Mouse (Mus musculus) heart, postnatal 0 days (tissue): ENCODE results near the gene Ssmem1. TPM values are rescaled to one million over a fixed set of nuclear protein-coding genes. Genes with fewer than 3 reads are reported as not detected.

Source experiments
- ATAC-seq: fragments of 200-750 bp; cut with Nextera tagmentation; 2 replicates; pipeline ENCODE4 v1.8.0; 2017; ENCODE audit warnings: low read depth, moderate number of reproducible peaks, moderate library complexity; ENCODE audit not compliant: insufficient read depth
- DNase-seq: peaks from one replicate; pipeline ENCODE4 v3.0.0-alpha.2; 2016; ENCODE audit warnings: low spot score
- H3K27ac ChIP-seq: fragments of 300-500 bp; sonication (generic); 2 replicates; pipeline ENCODE4 v1.5.1; 2014; ENCODE audit warnings: low read depth, mild to moderate bottlenecking
- H3K27me3 ChIP-seq: fragments of 300-500 bp; sonication (generic); 2 replicates; pipeline ENCODE4 v1.6.1; 2014; ENCODE audit warnings: low read length, mixed read lengths; ENCODE audit not compliant: control insufficient read depth, insufficient read depth
- H3K36me3 ChIP-seq: fragments of 300-500 bp; sonication (generic); replicated peaks from 2 replicates; pipeline ENCODE4 v1.6.1; 2014; ENCODE audit warnings: low read length, mixed read lengths; ENCODE audit not compliant: control insufficient read depth, insufficient read depth
- H3K4me1 ChIP-seq: fragments of 300-500 bp; sonication (generic); 2 replicates; pipeline ENCODE4 v1.6.1; 2014; ENCODE audit warnings: antibody characterized with exemption; ENCODE audit not compliant: control insufficient read depth, insufficient read depth
- H3K4me2 ChIP-seq: fragments of 300-500 bp; sonication (generic); 2 replicates; pipeline ENCODE4 v1.6.1; 2014; ENCODE audit warnings: low read depth, mild to moderate bottlenecking, low read length, moderate library complexity
- H3K4me3 ChIP-seq: fragments of 300-500 bp; sonication (generic); 2 replicates; pipeline ENCODE4 v1.5.1; 2014; ENCODE audit warnings: low read depth, low read length
- H3K9ac ChIP-seq: fragments of 300-500 bp; sonication (generic); replicated peaks from 2 replicates; pipeline ENCODE4 v1.6.1; 2014; ENCODE audit warnings: low read depth, low read length, mixed read lengths
- H3K9me3 ChIP-seq: fragments of 300-500 bp; sonication (generic); replicated peaks from 2 replicates; pipeline ENCODE4 v1.6.1; 2016; ENCODE audit warnings: low read length; ENCODE audit not compliant: control insufficient read depth
- CTCF ChIP-seq: IDR thresholded peaks from 2 replicates; pipeline ENCODE4 v1.5.1; 2016; ENCODE audit warnings: antibody characterized with exemption, control low read depth, low read depth
- EP300 ChIP-seq: IDR thresholded peaks from 2 replicates; pipeline ENCODE4 v1.6.1; 2016; ENCODE audit warnings: antibody characterized with exemption, low read depth
- WGBS: fragments of 180-500 bp; shearing (Covaris S2); extraction: QIAGEN DNeasy Blood & Tissue Kit; methylation state at CpG from one replicate; pipeline ENCODE4 v1.1.7; 2014; 5-methylcytosine and 5-hydroxymethylcytosine counted together
- polyA plus RNA-seq: library from polyadenylated mRNA; unstranded; fragments of >200 nt; fragmentation: Nextera tagmentation; extraction: Ambion mirVana; gene quantifications from 2 replicates; pipeline ENCODE4 v1.2.1, GENCODE M21; 2015
- total RNA-seq: library from RNA; depleted of rRNA; stranded (reverse); fragments of >200 nt; gene quantifications from 2 replicates; pipeline ENCODE4 v1.2.3, GENCODE M21; 2014; ENCODE audit warnings: low replicate concordance

Gene Ssmem1
- total and polyA plus RNA-seq, 2 experiments from 2014 or later = 0.08 TPM; not detected in 1

DNA sequence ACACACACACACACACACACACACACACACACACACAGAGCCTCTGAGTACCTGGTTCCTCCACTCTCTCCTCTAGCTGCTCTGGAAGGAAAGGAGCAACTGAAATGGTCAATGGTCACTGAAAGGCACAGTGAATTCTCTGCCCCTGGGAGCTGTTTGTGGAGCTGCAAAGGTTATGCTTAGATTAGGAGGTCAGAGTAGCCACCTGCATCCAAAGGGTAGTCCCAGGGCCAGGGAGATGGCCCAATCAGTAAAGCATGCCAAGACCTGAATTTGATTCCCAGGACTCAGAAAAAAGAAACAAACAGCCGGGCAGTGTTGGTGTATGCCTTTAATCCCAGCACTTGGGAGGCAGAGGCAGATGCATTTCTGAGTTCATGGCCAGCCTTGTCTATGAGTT, 41.6 kb upstream of the Ssmem1 start:
- TF ChIP-seq EP300 (no peak), CTCF (no peak)
- no peaks in the 10 kb centered on the region for H3K9me3 ChIP-seq
- H3K4me3 ChIP-seq = no peak overlapping the region
- no peaks in the 10 kb centered on the region for H3K27me3 ChIP-seq
- H3K36me3 ChIP-seq = no peaks in the 10 kb centered on the region
- no peak overlapping the region for H3K4me2 ChIP-seq
- ATAC-seq (no peak), DNase-seq (no peak)
- H3K27ac ChIP-seq = no peak overlapping the region
- H3K4me1 ChIP-seq = 0 out of 2 replicates have a peak, but pooled peaks cover 6% of the 10 kb centered on the region
- H3K9ac ChIP-seq = no peak overlapping the region
- WGBS = 95% methylated on average over 1 of the region's 1 CpGs

DNA sequence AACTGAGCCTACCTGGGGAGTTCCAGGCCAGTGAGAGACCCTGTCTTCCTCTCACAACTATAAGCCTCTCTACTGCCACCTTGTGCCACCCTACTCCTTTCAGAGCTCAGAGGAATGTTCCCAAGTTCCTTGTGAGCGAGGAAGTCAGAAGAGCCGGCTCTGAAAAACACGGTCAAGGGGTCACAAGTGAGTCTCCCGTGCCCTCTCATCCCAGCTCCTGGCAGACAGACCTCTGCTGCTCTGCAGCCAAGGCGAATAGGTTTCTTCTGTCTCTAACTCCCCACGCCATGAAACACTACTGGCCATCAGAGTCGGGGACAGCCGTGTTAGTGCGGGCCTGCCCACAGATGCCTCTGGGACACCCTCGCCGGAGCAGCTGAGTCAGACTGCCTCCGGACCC, 41.0 kb upstream of the Ssmem1 start:
- no peak; the same call in 1 of the 2 replicates for ATAC-seq
- TF ChIP-seq EP300 = no peak
- TF ChIP-seq CTCF = peak; percentile 56
- Histone ChIP-seq H3K4me2 (peak overlapping the region; percentile 32; the same call in 1 of the 2 replicates), H3K9ac (no peak overlapping the region), H3K9me3 (no peaks in the 10 kb centered on the region), H3K27me3 (no peaks in the 10 kb centered on the region), H3K36me3 (no peaks in the 10 kb centered on the region), H3K4me3 (no peak overlapping the region), H3K27ac (no peak overlapping the region), H3K4me1 (0 out of 2 replicates have a peak, but pooled peaks cover 6% of the 10 kb centered on the region)
- DNase-seq = peak; percentile 75
- WGBS = 51% methylated on average over 12 of the region's 12 CpGs

DNA sequence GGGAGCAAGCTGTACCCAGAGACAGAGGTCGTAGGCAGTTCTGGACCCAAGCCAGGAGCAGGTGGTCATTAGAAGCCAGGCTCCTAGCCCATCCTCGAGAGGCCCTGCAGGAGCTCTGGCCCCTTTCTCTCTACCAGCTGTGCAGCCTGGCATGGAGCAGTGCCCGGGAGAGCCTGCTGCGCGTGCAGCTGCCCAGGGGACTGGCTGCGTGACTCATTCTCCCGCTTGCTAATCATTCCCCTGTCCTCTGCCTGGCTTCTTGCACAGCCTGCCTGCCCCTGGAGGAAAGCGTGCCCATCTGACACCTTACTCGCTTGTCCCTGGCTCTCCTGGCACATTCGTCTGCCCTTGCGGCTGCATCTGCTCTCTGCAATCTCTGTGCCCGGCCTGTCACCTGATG, 40.3 kb upstream of the Ssmem1 start:
- H3K27me3 ChIP-seq = no peaks in the 10 kb centered on the region
- no peak overlapping the region for H3K4me3 ChIP-seq
- H3K9ac ChIP-seq = no peak overlapping the region
- H3K4me2 ChIP-seq = no peak overlapping the region
- no peaks in the 10 kb centered on the region for H3K9me3 ChIP-seq
- DNase-seq (no peak), ATAC-seq (no peak)
- TF ChIP-seq CTCF = no peak
- TF ChIP-seq EP300 = no peak
- no peak overlapping the region for H3K27ac ChIP-seq
- H3K4me1 ChIP-seq = 0 out of 2 replicates have a peak, but pooled peaks cover 6% of the 10 kb centered on the region
- H3K36me3 ChIP-seq = no peaks in the 10 kb centered on the region
- 64% methylated on average over 12 of the region's 12 CpGs for whole genome bisulfite sequencing

DNA sequence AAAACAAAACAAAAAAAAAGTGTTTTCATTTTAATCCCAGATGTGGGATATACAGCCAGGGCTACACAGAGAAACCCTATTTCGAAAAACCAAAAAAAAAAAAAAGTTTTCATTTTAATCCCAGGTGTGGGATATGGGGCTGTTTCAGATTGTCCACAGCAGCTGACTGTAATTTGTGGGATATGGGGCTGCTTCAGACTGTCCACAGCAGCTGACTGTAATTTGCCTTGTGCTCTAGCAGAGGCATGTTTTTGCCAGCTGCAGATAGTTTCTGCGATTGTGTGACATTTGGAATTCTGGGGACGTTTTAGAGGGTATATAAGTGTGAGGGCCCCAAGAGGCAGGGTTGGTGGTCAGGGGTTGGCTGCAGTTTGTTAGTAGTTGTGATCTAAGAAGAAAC, 37.9 kb upstream of the Ssmem1 start:
- DNase-seq (no peak), ATAC-seq (no peak)
- no peak overlapping the region for H3K27ac ChIP-seq
- H3K4me2 ChIP-seq = no peak overlapping the region
- no peak overlapping the region for H3K9ac ChIP-seq
- 0 out of 2 replicates have a peak, but pooled peaks cover 6% of the 10 kb centered on the region for H3K4me1 ChIP-seq
- H3K36me3 ChIP-seq = no peaks in the 10 kb centered on the region
- no peaks in the 10 kb centered on the region for H3K9me3 ChIP-seq
- 70% methylated on average over 3 of the region's 3 CpGs for WGBS
- no peak overlapping the region for H3K4me3 ChIP-seq
- no peak for TF ChIP-seq CTCF
- TF ChIP-seq EP300 = no peak
- no peaks in the 10 kb centered on the region for H3K27me3 ChIP-seq

DNA sequence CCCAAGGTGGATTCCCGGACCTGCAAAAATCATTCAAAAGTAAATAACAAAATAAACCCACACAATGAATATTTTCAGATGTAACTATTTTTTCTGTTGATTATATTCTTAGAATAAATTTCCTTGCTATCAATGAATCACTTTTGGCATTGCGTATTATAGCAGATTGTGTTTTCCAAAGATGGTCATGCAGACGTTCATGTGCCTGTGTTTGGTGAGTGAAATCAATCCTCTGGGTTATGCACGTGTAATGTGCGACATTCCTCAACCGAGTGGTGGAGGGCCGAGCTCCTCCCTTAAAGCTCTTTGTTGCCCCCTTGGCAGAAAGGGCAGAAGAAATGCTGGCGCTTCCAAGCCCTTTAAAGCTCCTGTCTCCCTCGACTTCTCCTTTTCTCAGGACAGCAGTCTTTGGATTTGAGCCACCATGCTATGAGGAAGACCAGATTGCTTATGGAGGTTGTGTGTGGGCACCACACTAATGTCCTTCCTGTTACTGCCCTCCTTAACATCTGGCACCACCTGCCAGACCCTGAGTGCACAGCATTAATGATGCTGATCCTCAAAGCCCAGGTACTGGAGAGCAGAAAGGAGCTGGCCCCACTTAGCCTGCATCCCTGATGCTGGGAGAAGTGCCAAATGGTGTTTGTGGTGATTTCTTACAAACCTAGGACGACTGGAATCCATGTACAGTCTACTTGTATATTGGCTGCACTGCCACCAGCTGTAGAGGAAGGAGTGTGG, 33.5 kb upstream of the Ssmem1 start:
- Histone ChIP-seq H3K4me3 (no peak overlapping the region), H3K4me2 (no peak overlapping the region), H3K27me3 (no peaks in the 10 kb centered on the region), H3K4me1 (no peaks in the 10 kb centered on the region), H3K9ac (no peak overlapping the region), H3K27ac (no peak overlapping the region), H3K9me3 (no peaks in the 10 kb centered on the region), H3K36me3 (peaks cover 33% of the 10 kb centered on the region)
- TF ChIP-seq CTCF (no peak), EP300 (no peak)
- DNase-seq (no peak), ATAC-seq (no peak)
- 58% methylated on average over 10 of the region's 10 CpGs for WGBS
